15 mouse cellular contexts compared by ENCODE assay signal in the genomic region with DNA sequence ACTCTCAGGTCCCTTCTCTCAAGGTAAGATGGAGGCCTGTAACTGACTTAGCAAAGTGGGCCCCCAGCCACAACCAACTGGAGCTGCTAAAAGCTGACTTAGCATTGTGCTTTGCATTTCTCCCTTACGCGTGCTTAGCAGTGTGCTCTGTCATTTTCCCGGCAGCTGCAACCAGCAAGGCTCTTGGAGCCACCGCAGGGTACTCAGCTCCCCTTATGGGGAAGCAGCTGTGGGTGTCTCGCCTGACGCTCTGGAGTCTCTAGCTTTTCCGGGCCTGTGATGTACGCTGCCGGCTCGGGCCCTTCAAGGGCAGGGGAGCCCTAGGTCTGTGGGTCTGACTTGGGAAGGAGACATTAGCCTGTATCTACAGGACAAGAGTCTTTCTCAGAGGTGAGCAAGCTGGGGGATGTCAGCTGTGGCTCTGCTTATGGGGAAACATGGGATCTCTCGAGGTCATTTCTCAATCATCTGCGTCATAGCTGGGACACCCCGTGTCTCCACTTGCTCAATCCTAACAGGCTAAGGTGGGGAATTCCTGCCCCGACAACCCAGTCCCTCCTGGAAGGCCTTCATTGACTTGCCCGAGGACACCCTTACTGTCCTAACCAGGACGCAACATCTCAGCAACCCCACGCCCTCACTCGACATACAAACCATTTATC. TPM values are rescaled to one million over a fixed set of nuclear protein-coding genes. Genes with fewer than 3 reads are reported as not detected.
DNase-seq lines count a peak whose midpoint lies in the region; ATAC-seq and TF ChIP-seq lines count a peak whose summit lies in the region.
"Had no signal": no experiment of that assay in that cellular context is flagged by ENCODE, and none has a peak within 500 bp of the region (broad histone marks: within the 10 kb centered on the region; RNA-seq: fewer than 3 reads in every experiment).

No protein-coding gene starts in this region.

- 66% methylated on average over 18 of the region's 18 CpGs for WGBS in thymus, adult 2 months
- 84% methylated on average over 18 of the region's 18 CpGs for WGBS in neural tube, embryonic 13.5 days

- ATAC-seq in common myeloid progenitor, adult 5-6 weeks (replicated peaks; ENCODE audit: low read depth, poor library complexity, severe bottlenecking): peak; percentile 6; the same call in 1 of the 2 replicates
- no peak for ATAC-seq in neural tube, embryonic 13.5 days (ENCODE audit: low read depth)
- ATAC-seq: forebrain, embryonic 13.5 days; inflammation-experienced regulatory T-cells, adult 6 months had no signal

- no peak overlapping the region for H3K9ac ChIP-seq in neural tube, embryonic 13.5 days
- H3K9ac ChIP-seq: embryonic facial prominence, embryonic 13.5 days; forebrain, embryonic 13.5 days; lung, embryonic 14.5 days; stomach, embryonic 15.5 days had no signal

- no peak for TF ChIP-seq CTCF in thymus, adult 2 months (IDR thresholded peaks at IDR 0.05; ENCODE audit: borderline replicate concordance, control insufficient read depth, extremely low read depth, insufficient read depth, low read length, poor library complexity)

- no peaks in the 10 kb centered on the region for H3K27me3 ChIP-seq in thymus, adult 2 months (ENCODE audit: control insufficient read depth, insufficient read depth, low read length)
- no peaks in the 10 kb centered on the region for H3K27me3 ChIP-seq in neural tube, embryonic 13.5 days
- H3K27me3 ChIP-seq: embryonic facial prominence, embryonic 13.5 days; forebrain, embryonic 13.5 days; stomach, embryonic 15.5 days had no signal

- H3K27ac ChIP-seq in thymus, adult 2 months (ENCODE audit: control insufficient read depth, insufficient read depth, low read length): no peak overlapping the region
- H3K27ac ChIP-seq in neural tube, embryonic 13.5 days (replicated peaks): 0 out of 2 replicates have a peak overlapping the region, but pooled peaks have one; percentile 9
- H3K27ac ChIP-seq: embryonic facial prominence, embryonic 13.5 days; forebrain, embryonic 13.5 days; stomach, embryonic 15.5 days had no signal

- H3K9me3 ChIP-seq in neural tube, embryonic 13.5 days: no peaks in the 10 kb centered on the region
- H3K9me3 ChIP-seq: stomach, embryonic 15.5 days had no signal

- peak; percentile 3; the same call in 1 of the 2 replicates for TF ChIP-seq POLR2A in thymus, adult 2 months (IDR thresholded peaks at IDR 0.05; ENCODE audit: control insufficient read depth, extremely low read depth, insufficient read depth, low read length, poor library complexity)

- no peak overlapping the region for H3K4me3 ChIP-seq in thymus, adult 2 months (ENCODE audit: control insufficient read depth, insufficient read depth, low read length)
- no peak overlapping the region for H3K4me3 ChIP-seq in neural tube, embryonic 13.5 days
- H3K4me3 ChIP-seq: embryonic facial prominence, embryonic 13.5 days; forebrain, embryonic 13.5 days; stomach, embryonic 15.5 days had no signal

- DNase-seq in kidney, postnatal 10 days: peak; percentile 3
- DNase-seq in kidney, postnatal 36 days: no peak
- DNase-seq in thymus, adult 2 months: no peak
- DNase-seq in thymus, postnatal 36 days: no peak
- DNase-seq in urinary bladder, adult 2 months (ENCODE audit: low spot score): no peak
- no peak for DNase-seq in frontal cortex, postnatal 36 days (ENCODE audit: low spot score in 2 of 2)
- DNase-seq: cerebellum, adult 9-11 months; layer of hippocampus, adult 9-11 months; lung, embryonic 14.5 days had no signal

- H3K4me1 ChIP-seq in thymus, adult 2 months (replicated peaks; ENCODE audit: control insufficient read depth, insufficient read depth, low read length): no peaks in the 10 kb centered on the region
- no peaks in the 10 kb centered on the region for H3K4me1 ChIP-seq in neural tube, embryonic 13.5 days (replicated peaks)
- H3K4me1 ChIP-seq: embryonic facial prominence, embryonic 13.5 days; forebrain, embryonic 13.5 days; stomach, embryonic 15.5 days had no signal

- H3K4me2 ChIP-seq in neural tube, embryonic 13.5 days: no peak overlapping the region
- H3K4me2 ChIP-seq: embryonic facial prominence, embryonic 13.5 days; forebrain, embryonic 13.5 days; lung, embryonic 14.5 days; stomach, embryonic 15.5 days had no signal

- no peaks in the 10 kb centered on the region for H3K36me3 ChIP-seq in thymus, adult 2 months (ENCODE audit: control insufficient read depth, insufficient read depth, low read length)
- peaks cover 43% of the 10 kb centered on the region for H3K36me3 ChIP-seq in neural tube, embryonic 13.5 days
- H3K36me3 ChIP-seq: stomach, embryonic 15.5 days had no signal

RNA-seq across cellular contexts. Expression of gene Prkrip1, which starts 18.4 kb away (rescaled TPM):
- polyA plus RNA-seq in thymus, adult 2 months (2012; rRNA removed): 15.9 and 20.7 TPM in 2 replicates
- total RNA-seq in common myeloid progenitor, adult 5-6 weeks (2017): 24.2 and 67.2 TPM in 2 replicates
- 58.8 and 69.0 TPM in 2 replicates for polyA plus RNA-seq in neural tube, embryonic 13.5 days (2015; fragmentation: Nextera tagmentation; extraction: Ambion mirVana)
- polyA plus RNA-seq in urinary bladder, adult 2 months (2012; rRNA removed): 20.8 and 23.3 TPM in 2 replicates

RNA-seq across cellular contexts. Expression of gene Sh2b2, which starts 29.2 kb away (rescaled TPM):
- polyA plus RNA-seq in thymus, adult 2 months (2012; rRNA removed): 16.1 and 20.7 TPM in 2 replicates
- total RNA-seq in common myeloid progenitor, adult 5-6 weeks (2017): 4.3 and 8.7 TPM in 2 replicates
- 24.9 and 26.4 TPM in 2 replicates for polyA plus RNA-seq in neural tube, embryonic 13.5 days (2015; fragmentation: Nextera tagmentation; extraction: Ambion mirVana)
- 1.8 and 2.2 TPM in 2 replicates for polyA plus RNA-seq in urinary bladder, adult 2 months (2012; rRNA removed)

RNA-seq across cellular contexts. Expression of gene Orai2, which starts 46.6 kb away (rescaled TPM):
- polyA plus RNA-seq in thymus, adult 2 months (2012; rRNA removed): 276 and 292 TPM in 2 replicates
- 26.4 and 33.7 TPM in 2 replicates for total RNA-seq in common myeloid progenitor, adult 5-6 weeks (2017)
- polyA plus RNA-seq in neural tube, embryonic 13.5 days (2015; fragmentation: Nextera tagmentation; extraction: Ambion mirVana): 29.1 and 33.7 TPM in 2 replicates
- polyA plus RNA-seq in urinary bladder, adult 2 months (2012; rRNA removed): 9.8 and 10.8 TPM in 2 replicates
